Mouse (Mus musculus): Measurements from ENCODE around the gene Morc1. TPM values are rescaled to one million over a fixed set of nuclear protein-coding genes. Genes with fewer than 3 reads are reported as not detected.

Gene Morc1
- polyA plus RNA-seq, 1 experiment from 2014 or later, result 0.08 TPM

- Histone ChIP-seq H3K27ac (ENCODE audit: low read depth, low read length) (no peak overlapping the region), H3K4me3 (ENCODE audit: low read depth, low read length) (no peak overlapping the region), H3K9ac (ENCODE audit: low read length) (no peak overlapping the region), H3K36me3 (ENCODE audit: control insufficient read depth, insufficient read depth, low read length) (no peaks in the 10 kb centered on the region), H3K4me2 (ENCODE audit: low read length) (no peak overlapping the region), H3K27me3 (replicated peaks; ENCODE audit: control insufficient read depth, insufficient read depth, low read length) (no peaks in the 10 kb centered on the region), H3K4me1 (ENCODE audit: control insufficient read depth, insufficient read depth, low read length) (no peaks in the 10 kb centered on the region), H3K9me3 (replicated peaks; ENCODE audit: control insufficient read depth, low read length) (no peaks in the 10 kb centered on the region)
- DNase-seq (ENCODE audit: low spot score), result no peak
- no peak for ATAC-seq
- WGBS, result 89% methylated on average over 5 of the region's 5 CpGs
These were observed 246.3 kb downstream of the Morc1 start for GRCm38 (mm10) chr16:48677381-48677780.

GRCm38 (mm10) chr16:48678029-48678428 is 247.0 kb downstream of the Morc1 start:
- no peak overlapping the region for H3K27ac ChIP-seq (ENCODE audit: low read depth, low read length)
- no peak for ATAC-seq
- DNase-seq (ENCODE audit: low spot score), result no peak
- no peaks in the 10 kb centered on the region for H3K9me3 ChIP-seq (replicated peaks; ENCODE audit: control insufficient read depth, low read length)
- H3K36me3 ChIP-seq (ENCODE audit: control insufficient read depth, insufficient read depth, low read length), result no peaks in the 10 kb centered on the region
- no peaks in the 10 kb centered on the region for H3K27me3 ChIP-seq (replicated peaks; ENCODE audit: control insufficient read depth, insufficient read depth, low read length)
- H3K4me3 ChIP-seq (ENCODE audit: low read depth, low read length), result no peak overlapping the region
- H3K4me1 ChIP-seq (ENCODE audit: control insufficient read depth, insufficient read depth, low read length), result no peaks in the 10 kb centered on the region
- H3K4me2 ChIP-seq (ENCODE audit: low read length), result no peak overlapping the region
- H3K9ac ChIP-seq (ENCODE audit: low read length), result no peak overlapping the region
- 75% methylated on average over 1 of the region's 1 CpGs for WGBS

Other genes with a start within 250 kb of the Morc1 start
- gene Dppa4, start 147.5 kb upstream of the Morc1 start, polyA plus RNA-seq (2014; fragmentation: Nextera tagmentation; extraction: Ambion mirVana), result not detected in 2 replicates
- not detected in 2 replicates for gene Dppa2, start 127.3 kb upstream of the Morc1 start, polyA plus RNA-seq (2014; fragmentation: Nextera tagmentation; extraction: Ambion mirVana)
- gene Gm5485, start 18.8 kb upstream of the Morc1 start, polyA plus RNA-seq (2014; fragmentation: Nextera tagmentation; extraction: Ambion mirVana), result not detected in 2 replicates